Mouse (Mus musculus) liver (tissue): ENCODE results near the gene Zmynd10.

ENCODE experiments used
- DNase-seq: peaks from one replicate; pipeline ENCODE4 v3.0.0-alpha.2; 2020; ENCODE audit warnings: mixed read lengths

Zmynd10 gene

GRCm38 (mm10) chr9:107582509-107583062, 35.5 kb downstream of the Zmynd10 start:
- no peak for DNase-seq

GRCm38 (mm10) chr9:107583174-107583573, 36.1 kb downstream of the Zmynd10 start:
- DNase-seq = no peak

DNA sequence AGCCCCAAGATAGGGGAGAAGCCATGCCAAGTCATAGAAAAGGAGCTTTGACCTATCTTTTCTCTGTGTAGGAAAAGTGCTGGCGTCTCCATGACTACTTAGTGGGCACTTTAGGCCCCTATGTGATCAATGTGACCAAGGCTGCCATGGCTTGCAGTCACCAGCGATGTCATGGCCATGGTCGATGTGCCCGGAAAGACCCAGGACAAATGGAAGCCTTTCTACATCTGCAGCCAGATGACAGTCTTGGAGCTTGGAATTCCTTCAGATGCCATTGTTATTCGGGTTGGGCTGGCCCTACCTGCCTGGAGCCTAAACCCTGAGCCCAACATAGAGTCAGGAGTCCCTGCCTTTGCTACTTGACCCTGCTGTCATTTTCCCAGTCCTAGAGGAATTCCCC, 39.4 kb downstream of the Zmynd10 start:
- no peak for DNase-seq

DNA sequence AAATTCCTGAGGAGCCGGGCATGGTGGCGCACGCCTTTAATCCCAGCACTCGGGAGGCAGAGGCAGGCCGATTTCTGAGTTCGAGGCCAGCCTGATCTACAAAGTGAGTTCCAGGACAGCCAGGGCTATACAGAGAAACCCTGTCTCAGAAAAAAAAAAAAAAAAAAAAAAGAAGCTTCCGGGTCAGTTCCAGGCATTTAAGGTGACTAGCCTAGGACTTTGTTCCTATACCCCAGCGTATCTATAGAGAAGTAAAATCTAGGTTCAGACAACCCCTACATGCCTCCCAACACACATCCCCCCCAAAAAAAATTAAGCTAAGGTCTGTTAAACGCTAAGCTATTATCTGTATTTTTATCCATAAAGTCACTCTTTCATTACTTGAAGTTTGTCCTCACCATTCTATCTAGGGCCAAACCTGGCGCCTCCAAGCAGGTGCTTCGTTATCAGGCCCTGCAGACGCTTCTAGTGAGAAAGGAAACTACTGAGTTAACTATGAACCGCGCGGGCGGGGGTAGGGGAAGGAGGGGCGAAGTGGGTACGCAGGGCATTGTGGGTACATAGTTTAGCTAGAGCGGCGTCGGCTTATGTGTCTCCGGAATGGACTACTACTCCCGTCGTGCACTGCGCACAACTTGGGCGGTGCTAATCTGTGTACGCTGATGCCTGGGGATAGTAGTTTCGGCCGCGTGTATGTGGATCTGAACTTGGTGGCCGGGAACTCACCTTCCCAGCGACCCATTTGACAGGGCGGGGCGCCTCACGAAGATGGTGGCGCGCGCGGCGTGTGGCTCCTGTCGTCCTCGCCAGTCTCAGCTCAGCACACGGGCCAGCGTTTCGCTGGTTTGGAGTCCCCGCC, 40.1 kb downstream of the Zmynd10 start, which contains the start of gene Ifrd2:
Gene Ifrd2, plus strand, starts transcription at position 669 of the 859 bp plus-strand sequence.
- DNase-seq = peak; percentile 99

GRCm38 (mm10) chr9:107587833-107588639, 40.9 kb downstream of the Zmynd10 start:
- DNase-seq = peak; percentile 69

GRCm38 (mm10) chr9:107590058-107590772, 43.1 kb downstream of the Zmynd10 start:
- peak; percentile 83 for DNase-seq

DNA sequence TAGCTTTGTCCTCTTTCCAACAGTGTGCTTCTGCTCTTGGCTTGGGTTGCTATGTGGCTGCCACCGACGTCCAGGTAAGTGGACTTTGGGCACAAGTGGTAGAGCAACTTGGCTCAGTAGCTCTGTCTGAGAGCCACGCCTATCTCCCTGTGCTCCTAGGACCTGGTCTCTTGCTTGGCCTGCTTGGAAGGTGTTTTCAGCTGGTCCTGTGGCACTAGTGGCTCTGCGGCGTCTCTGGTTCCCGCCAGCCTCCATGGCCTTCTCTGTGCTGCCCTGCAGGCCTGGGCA, 43.6 kb downstream of the Zmynd10 start:
- DNase-seq = no peak

DNA sequence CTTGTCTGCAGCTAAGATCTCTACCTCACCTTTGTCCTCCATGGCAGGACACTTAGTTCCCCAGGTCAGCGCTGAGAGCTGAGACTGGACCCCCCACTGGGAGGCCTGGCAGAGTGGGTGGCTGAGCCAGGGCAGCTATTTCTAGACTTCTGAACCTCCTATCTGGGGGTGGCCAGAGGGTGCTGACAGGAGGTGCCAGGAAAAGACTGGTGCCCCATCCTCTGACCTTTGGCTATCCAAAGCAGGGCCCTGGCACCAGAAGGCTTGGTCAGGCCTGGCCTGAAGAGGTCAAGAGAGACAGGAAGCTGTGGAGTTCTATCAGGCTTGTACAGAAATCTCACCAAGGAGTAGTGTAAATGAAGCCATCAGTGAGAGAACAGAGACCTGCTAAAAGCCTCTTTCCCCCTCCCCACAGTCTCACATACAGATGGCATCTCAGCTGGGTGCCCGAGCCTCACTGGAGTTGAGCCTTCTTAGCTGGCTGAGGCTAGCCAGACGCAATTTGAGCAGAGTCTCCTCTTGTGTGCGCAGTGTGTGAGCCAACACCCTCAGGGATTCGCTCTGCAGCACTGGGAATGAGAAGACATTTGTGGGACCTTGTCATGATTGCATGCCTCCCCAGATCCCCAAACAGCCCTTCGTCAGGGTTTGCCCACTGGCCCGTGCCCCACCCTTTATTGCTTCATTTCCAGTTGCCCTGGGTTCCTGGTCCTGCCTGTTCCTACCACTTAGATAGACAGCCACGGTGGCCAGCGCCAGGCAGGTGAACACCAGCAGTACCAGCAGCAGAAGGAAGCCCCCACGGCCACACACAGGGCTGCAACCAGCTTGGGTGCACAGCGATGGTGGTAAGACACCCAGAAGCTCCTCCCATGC, 46.2 kb downstream of the Zmynd10 start:
- DNase-seq = no peak

GRCm38 (mm10) chr9:107594281-107595062, 47.4 kb downstream of the Zmynd10 start:
- no peak for DNase-seq

DNA sequence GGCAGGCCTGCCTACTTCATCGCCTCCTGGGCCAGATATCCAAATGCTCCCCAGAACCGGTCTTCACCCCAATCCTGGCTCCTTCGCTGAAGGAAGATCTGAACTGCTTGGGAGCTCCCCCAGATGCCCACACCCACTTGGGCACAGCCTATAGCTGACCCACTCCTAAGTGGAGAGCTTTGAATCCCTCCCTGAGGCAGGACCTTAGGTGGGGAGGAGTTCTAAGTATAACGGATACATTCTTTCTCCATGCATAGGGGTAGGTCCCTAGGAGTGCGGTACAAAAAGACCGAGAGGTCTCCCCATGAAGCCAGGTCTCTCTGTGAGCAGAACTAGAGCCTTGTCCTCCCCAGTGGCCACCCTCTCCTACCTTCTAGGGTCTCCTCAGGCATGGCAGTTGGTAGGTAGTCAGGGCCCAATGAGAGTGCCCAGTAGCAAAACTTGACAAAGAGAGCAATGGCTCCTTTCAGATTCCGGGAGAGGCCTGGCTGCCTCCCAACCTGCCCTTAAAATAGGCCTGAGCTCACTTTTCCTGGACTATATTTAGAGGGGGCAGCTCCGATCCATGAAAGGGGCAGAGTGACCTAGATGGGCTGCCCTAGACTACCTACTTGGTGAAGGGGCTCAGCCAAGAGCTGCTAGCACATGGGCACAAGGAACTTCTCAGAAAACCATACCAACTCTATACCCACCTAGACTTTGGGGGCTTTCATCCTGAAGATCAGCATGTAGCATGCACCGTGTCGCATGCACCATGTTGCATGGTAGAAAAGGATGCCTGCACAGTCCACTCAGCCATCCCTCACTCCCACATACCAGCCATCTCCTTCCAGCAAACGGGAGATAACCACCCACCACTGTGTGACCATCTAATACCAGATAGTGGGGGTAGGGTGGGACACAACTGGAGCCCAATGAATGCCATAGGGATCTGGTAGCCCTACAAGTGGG, 49.8 kb downstream of the Zmynd10 start:
- DNase-seq = no peak

GRCm38 (mm10) chr9:107598385-107598784, 51.3 kb downstream of the Zmynd10 start:
- no peak for DNase-seq

DNA sequence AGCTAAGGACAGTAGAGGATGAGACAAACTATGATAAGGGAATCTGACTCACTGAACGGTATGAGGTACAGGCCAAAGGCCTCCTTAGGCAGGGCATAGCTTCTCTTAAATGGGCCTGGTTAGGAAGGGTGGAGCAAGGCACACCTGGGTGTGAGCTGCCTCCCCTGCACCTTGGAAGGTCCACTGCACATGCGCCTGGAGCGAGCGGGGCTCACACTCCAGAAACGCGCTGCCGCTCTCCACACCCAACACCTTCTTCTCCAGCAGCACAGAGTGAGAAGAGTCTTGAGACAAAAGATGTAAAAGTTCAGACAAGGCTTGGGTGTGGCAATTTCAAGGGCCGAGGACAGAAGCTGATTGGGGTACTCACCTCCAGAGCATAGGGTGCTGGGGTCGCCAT, 52.3 kb downstream of the Zmynd10 start:
- DNase-seq = no peak

DNA sequence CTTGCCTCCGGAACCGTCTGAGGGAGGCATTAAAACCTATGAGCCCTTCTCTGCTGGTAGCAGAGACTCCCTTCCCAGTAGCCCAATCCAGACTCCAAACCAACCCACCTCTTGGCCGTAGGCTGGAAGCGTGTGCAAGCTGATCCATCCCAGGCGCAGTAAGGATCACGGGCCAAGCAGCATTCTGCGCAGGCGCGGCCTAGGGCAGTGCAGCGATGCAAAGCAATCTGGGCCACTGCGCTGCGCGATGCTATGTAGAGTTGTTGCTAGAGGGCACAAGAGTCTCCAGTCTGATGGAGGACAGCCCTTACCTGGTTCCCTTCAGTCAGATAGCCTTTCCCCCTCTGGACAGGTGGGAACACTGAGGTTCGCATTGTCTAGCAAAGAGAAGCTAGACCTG, 52.7 kb downstream of the Zmynd10 start:
- no peak for DNase-seq

DNA sequence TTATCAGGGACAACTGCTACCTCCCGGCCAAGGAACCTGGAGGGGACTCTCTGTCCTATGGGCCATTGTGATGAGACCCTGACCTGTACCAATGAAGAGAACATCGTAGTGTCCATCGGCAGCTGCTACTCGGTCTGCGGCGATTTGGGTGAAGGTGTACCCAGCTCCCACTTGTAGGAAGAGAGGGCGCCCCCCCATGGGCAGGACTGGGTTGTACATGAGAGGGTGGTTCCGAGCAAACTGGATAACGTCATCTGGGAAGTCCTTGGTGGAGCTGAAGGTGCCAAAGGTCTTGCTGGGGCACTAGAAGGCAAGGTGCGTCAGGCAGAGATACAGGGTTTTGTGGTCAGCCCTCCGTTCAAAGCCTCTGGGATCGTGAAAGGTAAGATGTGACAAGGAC, 53.6 kb downstream of the Zmynd10 start:
- no peak for DNase-seq
